Mouse (Mus musculus): ENCODE data around the gene Ftsj3. TPM values are rescaled to one million over a fixed set of nuclear protein-coding genes. Genes with fewer than 3 reads are reported as not detected.

The Ftsj3 gene
- 86.8 TPM for polyA plus RNA-seq (2017; shearing (Covaris generic))

GRCm38 (mm10) chr11:106255685-106256451 is at the start of gene Ftsj3, which contains the start of gene Psmc5:
Gene Ftsj3 (minus strand): TSS chr11:106256079.
Gene Psmc5 (plus strand): TSS chr11:106256154.

GRCm38 (mm10) chr11:106301765-106302164 is 45.9 kb upstream of the Ftsj3 start, which contains the start of gene Gh:
Gene Gh (minus strand): TSS chr11:106301865.

GRCm38 (mm10) chr11:106276454-106276853 is 20.6 kb upstream of the Ftsj3 start, which contains the start of gene Tcam1:
Gene Tcam1 (plus strand): TSS chr11:106276672.

GRCm38 (mm10) chr11:106272644-106273310 is 16.9 kb upstream of the Ftsj3 start, which contains the start of gene Smarcd2:
Gene Smarcd2 (minus strand): TSS chr11:106272972.

GRCm38 (mm10) chr11:106216730-106217490 is 39.0 kb downstream of the Ftsj3 start, which contains the start of gene Ddx42:
Gene Ddx42 (plus strand): TSS chr11:106216926.

GRCm38 (mm10) chr11:106215927-106216729 is 39.8 kb downstream of the Ftsj3 start, which contains the start of gene Ccdc47:
Gene Ccdc47 (minus strand): TSS chr11:106216344.

GRCm38 (mm10) chr11:106202123-106202465 is 53.8 kb downstream of the Ftsj3 start, which contains the start of gene Strada:
Gene Strada (minus strand): TSS chr11:106202168.

Other genes with a start within 250 kb of the Ftsj3 start
- 0.14 TPM for gene Kcnh6, start 248.0 kb downstream of the Ftsj3 start, polyA plus RNA-seq (2017; shearing (Covaris generic))
- 67.4 TPM for gene Dcaf7, start 219.2 kb downstream of the Ftsj3 start, polyA plus RNA-seq (2017; shearing (Covaris generic))
- 16.8 TPM for gene Taco1, start 190.0 kb downstream of the Ftsj3 start, polyA plus RNA-seq (2017; shearing (Covaris generic))
- gene Map3k3, start 171.5 kb downstream of the Ftsj3 start, polyA plus RNA-seq (2017; shearing (Covaris generic)) = 15.1 TPM
- gene Gm10840, start 95.2 kb downstream of the Ftsj3 start, polyA plus RNA-seq (2017; shearing (Covaris generic)) = 1.4 TPM
- gene Limd2, start 95.2 kb downstream of the Ftsj3 start, polyA plus RNA-seq (2017; shearing (Covaris generic)) = 784 TPM
- gene Strada, start 53.9 kb downstream of the Ftsj3 start, polyA plus RNA-seq (2017; shearing (Covaris generic)) = 42.8 TPM
- 129 TPM for gene Ccdc47, start 39.7 kb downstream of the Ftsj3 start, polyA plus RNA-seq (2017; shearing (Covaris generic))
- gene Ddx42, start 39.2 kb downstream of the Ftsj3 start, polyA plus RNA-seq (2017; shearing (Covaris generic)) = 67.6 TPM
- 202 TPM for gene Psmc5, start 75 bp upstream of the Ftsj3 start, polyA plus RNA-seq (2017; shearing (Covaris generic))
- gene Smarcd2, start 16.9 kb upstream of the Ftsj3 start, polyA plus RNA-seq (2017; shearing (Covaris generic)) = 9.2 TPM
- gene Tcam1, start 20.6 kb upstream of the Ftsj3 start, polyA plus RNA-seq (2017; shearing (Covaris generic)) = 0.17 TPM
- not detected for gene Gh, start 45.8 kb upstream of the Ftsj3 start, polyA plus RNA-seq (2017; shearing (Covaris generic))
- gene Cd79b, start 58.7 kb upstream of the Ftsj3 start, polyA plus RNA-seq (2017; shearing (Covaris generic)) = 40.6 TPM
- not detected for gene Scn4a, start 97.2 kb upstream of the Ftsj3 start, polyA plus RNA-seq (2017; shearing (Covaris generic))
- gene Prr29, start 109.4 kb upstream of the Ftsj3 start, polyA plus RNA-seq (2017; shearing (Covaris generic)) = 0.36 TPM
- 126 TPM for gene Icam2, start 132.0 kb upstream of the Ftsj3 start, polyA plus RNA-seq (2017; shearing (Covaris generic))
- 1.4 TPM for gene Ern1, start 231.8 kb upstream of the Ftsj3 start, polyA plus RNA-seq (2017; shearing (Covaris generic))